Mouse (Mus musculus) left cerebral cortex, adult 18-20 months (tissue): Measurements from ENCODE around the gene Cpne4. TPM values are rescaled to one million over a fixed set of nuclear protein-coding genes. Genes with fewer than 3 reads are reported as not detected.

ENCODE experiments used
- DNase-seq, 2 experiments: peaks; one replicate each; pipeline ENCODE4 v3.0.0; 2021 to 2022; ENCODE audit warnings: low spot score in 2 of 2, mixed read lengths in 1 of 2
- total RNA-seq, 2 experiments: library from RNA; stranded (reverse); gene quantifications; 2 replicates each; pipeline ENCODE4 v1.2.3; 2021

Gene Cpne4
- total RNA-seq, 2 experiments from 2014 or later = 76.6 to 79.0 TPM

DNA sequence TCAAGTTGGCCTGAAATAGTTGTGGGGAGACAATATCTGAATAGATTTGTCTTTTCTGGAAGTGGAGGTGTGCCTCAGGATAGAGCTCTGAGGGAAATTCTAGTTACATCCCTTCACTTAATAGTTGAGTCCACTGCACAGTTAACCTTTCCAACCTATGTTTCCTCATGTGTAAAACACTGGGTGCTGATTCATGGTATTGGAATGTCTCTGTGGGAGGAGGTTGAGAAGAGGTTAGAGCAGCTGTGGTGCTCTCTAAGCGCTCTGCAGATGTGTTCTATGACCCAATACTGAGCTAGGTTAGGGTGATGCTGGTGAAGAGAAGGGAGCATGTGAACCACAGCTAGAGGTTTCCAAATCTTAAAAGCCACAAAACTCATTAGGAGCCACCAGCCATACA is 318.7 kb downstream of the Cpne4 start:
- DNase-seq = no peak

GRCm38 (mm10) chr9:104872586-104872985 is 325.5 kb downstream of the Cpne4 start:
- no peak for DNase-seq

GRCm38 (mm10) chr9:104874157-104874556 is 327.1 kb downstream of the Cpne4 start:
- no peak for DNase-seq

GRCm38 (mm10) chr9:104877014-104877413 is 329.9 kb downstream of the Cpne4 start:
- no peak for DNase-seq

DNA sequence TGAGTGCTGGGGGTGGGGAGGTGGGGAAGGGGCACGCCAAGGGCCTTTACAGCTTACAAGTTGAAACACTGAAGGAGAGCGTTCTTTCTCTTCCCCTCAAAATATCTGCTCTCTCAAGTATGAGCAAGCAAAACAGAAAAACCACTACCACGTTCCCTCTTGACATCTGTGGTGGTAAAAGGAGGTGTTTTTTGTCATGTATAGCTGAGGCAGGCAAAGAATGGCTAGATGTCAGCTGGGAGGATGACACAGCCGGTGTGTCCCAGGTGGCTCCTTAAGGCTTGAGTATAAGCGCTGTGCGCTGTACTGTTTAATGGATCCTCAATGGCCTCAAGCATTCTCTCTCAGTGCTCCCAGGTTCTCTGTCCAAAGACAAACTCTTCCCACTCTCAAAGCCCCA is 331.5 kb downstream of the Cpne4 start:
- no peak for DNase-seq

DNA sequence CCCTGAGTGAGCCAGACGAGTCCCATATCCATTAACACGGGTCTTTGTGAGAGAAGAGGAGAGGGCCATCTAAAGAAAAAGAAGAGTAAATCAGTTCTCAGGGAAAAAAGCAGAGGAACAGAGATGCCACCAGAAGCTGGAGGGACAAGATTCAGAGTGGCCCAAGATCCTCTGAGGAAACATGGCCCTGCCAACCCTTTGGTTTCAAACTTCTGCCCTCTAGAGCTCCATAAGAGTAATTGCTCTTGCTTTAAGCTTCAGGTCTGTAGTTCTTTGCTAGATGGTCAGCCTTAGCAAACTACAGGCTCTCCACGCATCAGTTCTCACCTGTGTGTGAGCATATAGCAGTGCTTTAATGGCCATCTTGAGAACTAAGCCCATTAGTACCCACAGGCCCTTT is 343.4 kb downstream of the Cpne4 start:
- no peak for DNase-seq

DNA sequence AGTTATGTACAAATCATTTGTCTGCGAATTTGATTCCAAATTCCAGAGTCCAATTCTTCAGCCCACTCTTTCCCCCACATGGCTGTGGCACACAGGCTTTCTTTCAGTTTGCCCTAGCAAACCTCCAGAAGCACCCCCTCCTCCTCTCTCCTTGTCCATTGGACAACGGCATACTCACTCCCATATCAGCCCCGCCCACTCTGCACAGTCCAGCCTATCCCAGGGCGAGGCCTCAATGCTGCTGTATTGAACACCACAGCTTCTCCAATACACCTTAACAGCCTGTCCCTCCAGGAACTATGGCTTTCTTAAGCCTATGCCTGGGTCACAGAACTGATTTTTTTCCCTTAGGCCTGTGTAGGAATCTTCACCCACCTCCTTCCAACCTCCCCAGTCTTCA is 348.3 kb downstream of the Cpne4 start:
- no peak for DNase-seq

DNA sequence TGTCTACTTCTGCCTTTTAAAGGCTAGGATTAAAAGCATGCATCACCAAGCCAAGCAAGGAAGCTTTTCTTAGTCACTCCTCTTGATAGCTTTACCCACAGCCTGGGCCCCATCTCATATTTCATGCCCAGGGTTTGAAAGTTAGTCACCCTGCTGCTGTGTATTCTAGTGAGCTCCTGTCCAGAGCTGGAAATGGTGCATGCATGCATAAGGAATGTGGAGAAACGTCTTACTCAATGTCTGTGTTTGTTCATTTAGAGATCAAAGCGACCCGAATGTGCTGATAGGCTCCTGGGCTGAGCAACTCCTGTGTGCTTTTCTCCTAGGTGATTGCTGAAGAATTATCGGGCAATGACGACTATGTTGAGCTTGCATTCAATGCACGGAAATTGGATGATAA is 354.0 kb downstream of the Cpne4 start:
- no peak for DNase-seq

DNA sequence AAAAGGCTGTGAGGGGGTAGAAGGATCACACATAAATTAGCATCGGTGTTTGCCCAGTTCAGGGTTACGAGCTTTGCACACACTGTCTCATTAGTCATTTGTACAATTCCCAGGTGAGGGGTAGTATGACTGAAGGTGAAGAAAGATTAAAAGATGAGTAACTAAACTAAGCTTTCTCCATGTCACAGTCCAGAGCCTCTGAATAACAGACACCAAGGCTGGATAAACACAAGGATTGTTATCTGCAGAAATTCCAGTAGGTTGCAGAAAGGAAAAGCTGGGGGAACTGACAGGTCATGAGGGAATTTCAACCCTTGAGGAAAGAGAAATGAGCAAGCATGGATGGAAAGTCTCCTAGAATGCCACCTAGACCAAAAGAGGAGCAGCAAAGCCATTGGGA is 354.7 kb downstream of the Cpne4 start:
- DNase-seq = no peak

DNA sequence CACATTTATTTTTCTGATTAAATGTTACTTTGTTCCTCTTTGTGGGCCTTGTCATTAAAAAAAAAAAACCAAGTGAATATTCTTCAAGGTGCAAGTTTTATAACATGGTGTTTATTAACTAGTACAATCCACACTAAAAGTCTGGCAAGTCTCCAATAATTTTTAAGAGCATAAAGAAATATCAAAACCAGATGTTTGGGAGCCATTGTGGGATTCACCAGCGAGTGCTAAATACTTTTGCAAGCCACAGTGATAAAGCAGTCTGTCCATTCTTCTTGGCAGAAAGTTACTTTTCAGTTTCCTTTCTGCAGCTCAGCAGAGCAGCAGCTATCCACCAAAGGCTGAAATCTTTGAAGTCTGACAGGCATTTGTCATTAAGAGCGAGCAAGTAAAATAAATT is 365.6 kb downstream of the Cpne4 start:
- no peak for DNase-seq

- DNase-seq = no peak
These were observed 366.2 kb downstream of the Cpne4 start for GRCm38 (mm10) chr9:104913327-104913726.

DNA sequence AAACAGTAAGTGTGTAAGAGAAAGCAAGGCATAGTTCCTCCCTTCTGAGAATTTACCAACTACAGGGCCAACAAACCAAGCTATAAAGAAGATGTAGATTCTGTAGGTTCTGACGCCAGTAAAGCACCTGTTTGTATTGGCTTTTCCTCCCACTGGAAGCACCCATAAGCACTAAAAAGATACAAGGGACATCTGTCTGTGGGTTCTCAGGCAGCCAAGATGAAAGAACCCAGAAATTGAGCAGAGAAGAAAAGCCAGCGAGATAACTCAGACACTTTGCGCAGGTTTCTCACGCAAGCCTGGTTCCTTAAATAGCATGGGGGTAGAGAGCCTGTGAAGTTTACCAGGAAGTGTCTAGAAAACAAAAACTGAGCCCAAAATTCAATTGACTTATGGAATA is 374.1 kb downstream of the Cpne4 start:
- peak in 1 of 2 experiments; percentile 13 for DNase-seq

- no peak for DNase-seq
These were observed 375.0 kb downstream of the Cpne4 start for GRCm38 (mm10) chr9:104922051-104922450.

- peak; percentile 6 to 11 for DNase-seq
These were observed 381.7 kb downstream of the Cpne4 start for GRCm38 (mm10) chr9:104928806-104929205.

DNA sequence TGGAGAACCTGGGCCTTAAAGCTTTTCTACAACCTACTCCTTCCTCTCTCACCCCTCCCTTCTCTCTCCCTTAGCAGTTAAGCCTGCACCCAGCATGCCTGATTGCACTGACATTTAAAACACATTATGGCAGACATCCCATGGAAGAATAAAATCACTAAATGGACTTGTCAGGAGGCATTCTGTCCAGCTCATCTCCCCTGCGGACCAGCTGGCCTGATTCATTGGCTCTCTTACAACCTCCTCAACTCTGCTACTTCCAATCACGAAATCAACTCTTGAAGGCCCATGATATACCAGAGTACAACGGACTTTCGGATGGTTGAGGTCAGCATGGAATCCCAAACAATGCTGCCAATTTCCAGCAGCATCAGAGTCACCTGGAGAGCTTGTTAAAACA is 393.3 kb downstream of the Cpne4 start:
- no peak for DNase-seq

GRCm38 (mm10) chr9:104950551-104950950 is 403.5 kb downstream of the Cpne4 start:
- no peak for DNase-seq

DNA sequence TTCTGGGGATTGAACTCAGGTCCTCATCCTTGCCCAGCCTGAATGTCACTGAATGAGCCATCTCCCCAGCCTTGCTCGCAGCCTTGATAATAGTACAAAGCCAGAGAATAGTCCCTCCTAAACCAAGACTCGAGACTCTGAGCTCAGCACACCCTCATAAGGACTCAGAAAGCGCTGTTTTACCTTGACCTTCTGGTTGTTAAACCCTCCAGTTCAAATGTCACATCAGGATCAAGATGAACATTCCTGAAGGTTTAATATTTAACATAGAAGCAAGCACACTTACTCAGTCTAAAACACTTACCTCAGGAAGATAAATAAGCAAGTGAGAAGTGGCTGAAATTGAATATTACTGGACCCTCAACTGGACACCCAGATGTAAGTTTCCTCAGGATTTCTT is 405.1 kb downstream of the Cpne4 start:
- no peak for DNase-seq

- DNase-seq = no peak
These were observed 425.7 kb downstream of the Cpne4 start for GRCm38 (mm10) chr9:104972828-104973227.

GRCm38 (mm10) chr9:104981934-104982548 is 435.0 kb downstream of the Cpne4 start:
- DNase-seq = no peak

GRCm38 (mm10) chr9:104998225-104998624 is 451.1 kb downstream of the Cpne4 start:
- peak in 1 of 2 experiments; percentile 10 for DNase-seq

GRCm38 (mm10) chr9:105010721-105011120 is 463.6 kb downstream of the Cpne4 start:
- no peak for DNase-seq

DNA sequence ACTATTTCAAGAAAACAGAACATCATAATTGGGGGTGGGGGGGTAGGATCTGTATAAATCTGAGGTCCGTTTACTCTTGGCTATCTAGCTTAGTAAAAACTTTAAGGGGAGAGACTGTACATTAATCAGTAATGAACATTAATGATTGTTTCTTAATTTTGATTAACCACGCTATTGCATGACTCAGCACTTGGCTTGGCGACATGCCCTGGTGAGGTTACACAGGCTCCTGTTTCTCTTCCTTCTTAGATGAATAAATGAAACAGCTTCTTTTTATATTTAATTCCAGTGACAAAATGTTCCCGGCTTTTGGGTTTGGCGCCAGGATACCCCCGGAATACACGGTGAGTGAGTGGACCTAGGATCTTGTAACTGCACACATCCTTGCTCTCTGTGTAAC is 471.1 kb downstream of the Cpne4 start:
- no peak for DNase-seq

- DNase-seq = no peak
These were observed 481.2 kb downstream of the Cpne4 start for GRCm38 (mm10) chr9:105028311-105028710.

DNA sequence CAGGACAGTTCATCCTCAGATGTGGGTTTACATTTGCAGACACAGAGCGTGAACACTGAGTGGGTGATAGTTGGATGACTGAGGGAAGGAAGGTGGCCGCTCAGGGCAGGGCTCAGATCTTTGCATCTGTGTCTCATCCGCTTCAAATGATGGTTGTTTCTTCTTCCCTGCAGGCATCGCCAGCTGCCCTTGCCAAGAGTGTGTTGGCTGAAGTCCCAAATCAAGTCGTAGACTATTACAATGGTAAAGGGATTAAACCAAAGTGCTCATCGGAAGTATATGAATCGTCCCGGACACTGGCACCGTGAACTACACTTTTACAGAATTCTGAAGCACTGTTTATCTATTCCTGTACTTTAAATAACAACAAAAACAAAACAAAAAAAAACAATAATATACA is 485.5 kb downstream of the Cpne4 start:
- no peak for DNase-seq
